Mouse (Mus musculus) brain, embryonic 14.5 days (tissue): ENCODE measurements at regions not wholly inside any gene's neighbourhood (a gene's known extent, or its start where the extent isn't known, plus 50 kb on each side); places are given as distances from the start of the nearest gene placed in this dataset.

Experiments used
- DNase-seq: peaks from one replicate; pipeline ENCODE4 v3.0.0-alpha.2; 2011; ENCODE audit warnings: low read depth
- CTCF ChIP-seq: fragments of 200-500 bp; IDR thresholded peaks from 2 replicates; pipeline ENCODE4 v1.5.1; 2012; ENCODE audit warnings: inconsistent platforms, mild to moderate bottlenecking, moderate library complexity, borderline replicate concordance; ENCODE audit not compliant: insufficient read depth, insufficient read length; ENCODE audit errors: extremely low read depth
- POLR2A ChIP-seq: fragments of 200-500 bp; IDR thresholded peaks from 2 replicates; pipeline ENCODE4 v1.6.1; 2012; ENCODE audit warnings: mild to moderate bottlenecking, inconsistent platforms, borderline replicate concordance; ENCODE audit not compliant: poor library complexity, insufficient read depth, insufficient read length, severe bottlenecking; ENCODE audit errors: extremely low read depth

DNA sequence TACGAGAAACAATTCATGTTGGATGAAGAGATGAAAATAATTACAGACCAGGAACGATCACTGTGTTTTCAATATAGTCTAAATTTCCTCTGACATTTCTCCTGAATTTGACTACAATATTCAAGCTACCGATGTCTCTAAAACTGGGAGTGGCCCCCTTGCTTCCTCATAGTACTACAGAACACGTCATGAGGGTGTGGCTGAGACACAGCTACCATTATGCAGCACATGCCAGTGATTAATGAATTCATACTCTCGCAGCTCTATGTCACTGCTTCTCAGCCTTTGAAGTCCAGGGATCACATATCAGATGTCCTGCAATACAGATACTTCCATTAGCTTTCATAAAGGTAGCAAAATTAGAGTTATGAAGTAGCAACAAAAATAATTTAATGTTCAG lies 201.3 kb upstream of the Slit2 start:
- DNase-seq, result no peak
- TF ChIP-seq POLR2A (no peak), CTCF (no peak)

DNA sequence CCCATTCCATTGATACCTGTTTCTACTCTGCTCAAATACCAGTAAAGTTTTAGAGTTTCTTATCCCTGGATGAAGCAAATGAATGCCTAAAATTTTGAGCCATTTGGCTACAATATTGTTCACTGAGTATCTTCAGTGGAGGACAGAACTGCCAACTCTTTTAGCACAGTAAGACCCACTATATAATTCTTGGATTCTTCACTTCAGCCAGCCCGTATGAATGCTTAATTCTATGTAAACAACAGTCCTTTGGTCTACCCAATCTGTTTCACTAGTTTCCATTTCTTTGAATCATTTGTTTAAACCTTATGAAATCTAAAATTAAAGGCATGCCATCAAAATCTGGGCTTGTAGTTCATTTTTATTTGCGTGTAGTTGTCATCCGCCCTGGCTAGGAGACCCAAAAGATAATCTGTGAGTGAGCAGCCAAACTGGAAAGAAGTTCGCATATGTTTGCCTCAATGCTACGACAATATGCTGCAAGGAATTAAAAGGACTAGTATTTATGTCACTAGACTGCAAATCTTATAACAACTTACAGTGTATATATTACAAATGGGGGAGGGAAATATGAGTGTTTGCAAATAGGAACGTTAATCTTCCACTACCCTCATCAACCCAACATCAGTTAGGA lies 188.2 kb upstream of the Slit2 start:
- DNase-seq, result peak; percentile 7
- TF ChIP-seq POLR2A (no peak), CTCF (no peak)

DNA sequence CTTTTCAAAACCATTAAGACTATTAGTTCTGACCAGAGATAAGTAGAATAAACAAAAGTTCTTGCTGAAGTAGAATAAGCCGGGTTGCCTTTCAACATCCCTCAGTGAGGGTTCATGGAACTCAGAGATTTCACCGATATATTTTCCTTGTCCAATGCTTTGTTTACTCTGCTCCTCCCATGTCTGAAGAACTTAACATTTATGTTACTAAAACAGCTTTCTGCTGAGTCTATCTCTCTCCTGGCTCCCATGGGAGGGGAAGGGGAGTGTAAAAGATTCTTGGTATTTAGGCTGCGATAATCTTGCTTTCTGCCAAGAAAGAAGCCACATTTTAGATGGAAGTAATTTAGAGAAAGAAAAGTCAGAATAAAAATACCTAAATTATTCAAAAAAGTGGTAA lies 187.7 kb upstream of the Slit2 start:
- TF ChIP-seq CTCF (no peak), POLR2A (no peak)
- peak; percentile 3 for DNase-seq

DNA sequence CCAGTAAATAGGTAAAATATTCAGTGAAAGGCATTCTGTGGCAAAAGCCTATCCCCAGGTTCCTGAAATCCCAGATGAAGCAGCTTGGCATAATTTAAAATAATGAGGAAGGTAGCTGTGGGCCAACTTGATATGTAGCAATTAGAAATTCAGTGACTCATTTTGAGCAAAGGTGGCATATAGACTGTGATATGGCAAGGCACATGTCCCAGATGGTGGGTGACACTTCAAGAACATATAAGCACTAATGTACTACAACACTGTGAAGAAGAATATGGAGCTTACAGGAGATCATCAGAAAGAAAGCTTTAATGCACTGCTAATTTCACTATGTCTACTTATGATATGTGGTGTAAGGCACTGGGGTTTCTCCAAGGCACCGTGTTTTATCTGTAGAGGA lies 162.0 kb upstream of the Slit2 start:
- TF ChIP-seq POLR2A (no peak), CTCF (no peak)
- peak; percentile 81 for DNase-seq

DNA sequence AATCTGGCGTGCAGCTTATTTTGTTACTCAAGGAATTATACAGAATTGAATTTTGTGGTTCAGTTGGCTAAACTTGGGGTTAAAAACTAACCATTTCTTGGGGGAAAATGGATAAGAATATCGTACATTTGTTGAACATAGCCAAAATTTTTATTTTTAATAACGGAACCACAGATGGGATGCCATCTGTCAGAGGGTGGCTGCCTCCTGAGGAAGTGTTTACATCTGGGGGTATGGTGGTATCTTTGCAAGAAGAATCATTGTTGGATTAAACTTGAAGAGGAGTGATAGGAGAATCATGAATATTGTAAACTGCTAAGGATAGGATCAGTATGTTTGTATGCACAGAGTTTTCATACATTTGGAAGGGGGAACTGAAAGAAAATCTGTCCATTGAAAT lies 144.9 kb upstream of the Slit2 start:
- TF ChIP-seq POLR2A (no peak), CTCF (no peak)
- DNase-seq, result peak; percentile 66

GRCm38 (mm10) chr5:47869701-47870100 lies 113.2 kb upstream of the Slit2 start:
- TF ChIP-seq CTCF (no peak), POLR2A (no peak)
- peak; percentile 65 for DNase-seq
